In genomic region chr10:89344132-89344490, GRCm38 (mm10) we compare ENCODE assay signal across 8 mouse cellular contexts. TPM values are rescaled to one million over a fixed set of nuclear protein-coding genes. Genes with fewer than 3 reads are reported as not detected.
DNase-seq lines count a peak whose midpoint lies in the region; ATAC-seq and TF ChIP-seq lines count a peak whose summit lies in the region.

No protein-coding gene starts in this region.

- TF ChIP-seq CTCF in liver, adult 2 months (IDR thresholded peaks at IDR 0.05; ENCODE audit: low read depth, low read length), result no peak
- TF ChIP-seq CTCF in intestine, postnatal 0 days (IDR thresholded peaks at IDR 0.05; ENCODE audit: low read depth), result no peak

- H3K4me2 ChIP-seq in forebrain, embryonic 12.5 days, result peak overlapping the region; percentile 96
- peak overlapping the region; percentile 74 for H3K4me2 ChIP-seq in intestine, postnatal 0 days (replicated peaks; ENCODE audit: low read depth)
- H3K4me2 ChIP-seq in neural tube, embryonic 14.5 days (ENCODE audit: low read depth, low read length), result peak overlapping the region; percentile 72

- no peak overlapping the region; the same call in 1 of the 2 replicates for H3K4me3 ChIP-seq in liver, adult 2 months (ENCODE audit: insufficient read depth, low read depth, low read length)
- peak overlapping the region; percentile 58 for H3K4me3 ChIP-seq in forebrain, embryonic 12.5 days (replicated peaks)
- peak overlapping the region; percentile 47; the same call in 1 of the 2 replicates for H3K4me3 ChIP-seq in intestine, postnatal 0 days (ENCODE audit: low read depth, low read length)
- H3K4me3 ChIP-seq in neural tube, embryonic 14.5 days (ENCODE audit: low read depth, low read length), result peak overlapping the region; percentile 45

- H3K9ac ChIP-seq in liver, adult 2 months (ENCODE audit: low read depth, low read length), result 0 out of 2 replicates have a peak overlapping the region, but pooled peaks have one; percentile 35
- H3K9ac ChIP-seq in forebrain, embryonic 12.5 days, result peak overlapping the region; percentile 50
- H3K9ac ChIP-seq in intestine, postnatal 0 days (ENCODE audit: low read depth, low read length), result no peak overlapping the region; the same call in 1 of the 2 replicates
- H3K9ac ChIP-seq in neural tube, embryonic 14.5 days (replicated peaks; ENCODE audit: low read depth, low read length), result peak overlapping the region; percentile 68

- H3K9me3 ChIP-seq in forebrain, embryonic 12.5 days, result no peaks in the 10 kb centered on the region
- no peaks in the 10 kb centered on the region for H3K9me3 ChIP-seq in intestine, postnatal 0 days (ENCODE audit: control insufficient read depth)
- H3K9me3 ChIP-seq in neural tube, embryonic 14.5 days (ENCODE audit: control insufficient read depth, low read length), result no peaks in the 10 kb centered on the region

- 16% methylated on average over 4 of the region's 4 CpGs for WGBS in liver, adult 2 months
- whole genome bisulfite sequencing in forebrain, embryonic 12.5 days, result 25% methylated on average over 4 of the region's 4 CpGs
- 14% methylated on average over 4 of the region's 4 CpGs for WGBS in intestine, postnatal 0 days
- 18% methylated on average over 4 of the region's 4 CpGs for WGBS in neural tube, embryonic 14.5 days

- H3K4me1 ChIP-seq in liver, adult 2 months (ENCODE audit: control insufficient read depth, insufficient read depth, low read length), result no peaks in the 10 kb centered on the region
- H3K4me1 ChIP-seq in forebrain, embryonic 12.5 days, result peaks cover 6% of the 10 kb centered on the region; the same call in 1 of the 2 replicates
- no peaks in the 10 kb centered on the region for H3K4me1 ChIP-seq in intestine, postnatal 0 days (replicated peaks; ENCODE audit: control insufficient read depth, insufficient read depth, low read length)
- H3K4me1 ChIP-seq in neural tube, embryonic 14.5 days (ENCODE audit: control insufficient read depth, insufficient read depth, low read length), result no peaks in the 10 kb centered on the region

- no peaks in the 10 kb centered on the region for H3K36me3 ChIP-seq in liver, adult 2 months (ENCODE audit: control insufficient read depth, insufficient read depth, low read length)
- H3K36me3 ChIP-seq in forebrain, embryonic 12.5 days (replicated peaks), result no peaks in the 10 kb centered on the region
- no peaks in the 10 kb centered on the region for H3K36me3 ChIP-seq in intestine, postnatal 0 days (ENCODE audit: control insufficient read depth, insufficient read depth)
- H3K36me3 ChIP-seq in neural tube, embryonic 14.5 days (ENCODE audit: control insufficient read depth, insufficient read depth, low read length), result no peaks in the 10 kb centered on the region

- H3K27me3 ChIP-seq in liver, adult 2 months (ENCODE audit: control insufficient read depth, insufficient read depth, low read length), result peaks cover 9% of the 10 kb centered on the region
- peaks cover 41% of the 10 kb centered on the region for H3K27me3 ChIP-seq in forebrain, embryonic 12.5 days
- H3K27me3 ChIP-seq in intestine, postnatal 0 days (replicated peaks; ENCODE audit: control insufficient read depth, insufficient read depth, low read length), result peaks cover 28% of the 10 kb centered on the region
- H3K27me3 ChIP-seq in neural tube, embryonic 14.5 days (ENCODE audit: control insufficient read depth, insufficient read depth, low read length), result peaks cover 19% of the 10 kb centered on the region

- H3K27ac ChIP-seq in liver, adult 2 months (replicated peaks; ENCODE audit: insufficient read depth, low read depth, low read length), result no peak overlapping the region
- H3K27ac ChIP-seq in forebrain, embryonic 12.5 days, result no peak overlapping the region
- no peak overlapping the region for H3K27ac ChIP-seq in intestine, postnatal 0 days (ENCODE audit: low read depth, low read length)
- H3K27ac ChIP-seq in neural tube, embryonic 14.5 days (ENCODE audit: low read depth, low read length), result no peak overlapping the region

- no peak for DNase-seq in liver, adult 2 months (ENCODE audit: extremely low read depth, low read depth, low spot score)
- no peak for DNase-seq in liver
- no peak for DNase-seq in adrenal gland, postnatal 36 days
- no peak for DNase-seq in layer of hippocampus, adult 18-20 months (ENCODE audit: low spot score in 2 of 2)
- no peak for DNase-seq in embryo, embryonic 10 days (ENCODE audit: low spot score)

- ATAC-seq in forebrain, embryonic 12.5 days (ENCODE audit: low FRiP score), result no peak
- ATAC-seq in intestine, postnatal 0 days, result no peak
- ATAC-seq in neural tube, embryonic 14.5 days (ENCODE audit: low read depth), result no peak

- no peak for TF ChIP-seq POLR2A in liver, adult 2 months (IDR thresholded peaks at IDR 0.05; ENCODE audit: extremely low read depth, insufficient read depth, low read length)

- H3K79me2 ChIP-seq in liver, adult 2 months (ENCODE audit: control insufficient read depth, insufficient read depth, low read length), result no peaks in the 10 kb centered on the region

RNA-seq across cellular contexts. Expression of gene Ano4, which starts 0.5 kb away (rescaled TPM):
- 0.09 and 0.13 TPM in 2 replicates for total RNA-seq in liver, adult 2 months (2014; rRNA removed)
- 0.07 TPM in 1 of 2 replicates, not detected in the other for polyA plus RNA-seq in liver, adult 2 months (2012; rRNA removed)
- polyA plus RNA-seq in forebrain, embryonic 12.5 days (2016; fragmentation: Nextera tagmentation; extraction: Ambion mirVana), result 1.6 and 1.9 TPM in 2 replicates
- polyA plus RNA-seq in intestine, postnatal 0 days (2015; fragmentation: Nextera tagmentation; extraction: Ambion mirVana), result 0.13 TPM in 1 of 2 replicates, not detected in the other
- polyA plus RNA-seq in neural tube, embryonic 14.5 days (2014; fragmentation: Nextera tagmentation; extraction: Ambion mirVana), result 15.4 and 17.1 TPM in 2 replicates
- under 1 TPM; 0.36 TPM for total RNA-seq in adrenal gland, postnatal 36 days (2021)
- 10 to 100 TPM; 17.6 to 19.2 TPM for total RNA-seq in layer of hippocampus, adult 18-20 months (2021)
